18 mouse cellular contexts compared by ENCODE assay signal in the genomic region with DNA sequence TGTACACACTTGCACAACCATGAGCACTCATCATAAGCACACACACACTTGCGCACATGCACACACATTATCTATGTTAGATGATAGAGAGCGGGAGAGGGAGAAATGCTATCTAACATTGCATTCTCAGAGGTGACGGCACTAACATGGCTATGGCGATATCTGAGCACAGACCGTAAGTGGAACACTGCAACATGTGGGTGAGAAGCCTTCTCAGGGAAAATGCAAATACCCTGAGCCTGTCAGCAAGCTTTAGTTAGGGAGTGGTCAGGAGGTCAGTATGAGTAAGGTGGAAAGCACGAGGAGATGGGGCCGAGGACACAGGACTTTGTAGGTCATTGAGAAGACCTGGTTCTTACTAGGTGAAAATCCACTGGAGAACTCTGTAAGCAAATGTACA.
DNase-seq lines count a peak whose midpoint lies in the region; ATAC-seq and TF ChIP-seq lines count a peak whose summit lies in the region.
"Had no signal": no experiment of that assay in that cellular context is flagged by ENCODE, and none has a peak within 500 bp of the region (broad histone marks: within the 10 kb centered on the region; RNA-seq: fewer than 3 reads in every experiment).

No protein-coding gene starts in this region.

- no peak for TF ChIP-seq CTCF in gastrocnemius, adult 2 months (IDR thresholded peaks at IDR 0.05)
- no peak for TF ChIP-seq CTCF in heart, postnatal 0 days (IDR thresholded peaks at IDR 0.05; ENCODE audit: low read depth)
- TF ChIP-seq CTCF in lung, postnatal 0 days (IDR thresholded peaks at IDR 0.05) = no peak

- intact Hi-C loops in gastrocnemius, adult 2 months (cut with DNase I) = loop anchor here (5.0 kb wide), 1 partner anchor 64 kb away; the partner anchor contains the start of gene Lamc1

- H3K4me2 ChIP-seq in heart, postnatal 0 days (ENCODE audit: low read depth, low read length) = no peak overlapping the region
- no peak overlapping the region for H3K4me2 ChIP-seq in lung, postnatal 0 days (replicated peaks; ENCODE audit: low read depth, low read length)

- no peak overlapping the region for H3K9ac ChIP-seq in heart, postnatal 0 days (replicated peaks; ENCODE audit: low read depth, low read length)
- no peak overlapping the region for H3K9ac ChIP-seq in lung, postnatal 0 days (replicated peaks; ENCODE audit: low read depth)

- WGBS in heart, postnatal 0 days = 39% methylated on average over 7 of the region's 7 CpGs
- 65% methylated on average over 7 of the region's 7 CpGs for WGBS in lung, postnatal 0 days

- peak; percentile 7 for DNase-seq in gastrocnemius, adult 2 months
- no peak for DNase-seq in gastrocnemius, postnatal 10 days
- peak; percentile 53 for DNase-seq in heart, postnatal 0 days (ENCODE audit: low spot score)
- no peak for DNase-seq in heart, adult 18-20 months
- peak; percentile 61 for DNase-seq in lung, postnatal 0 days (ENCODE audit: low spot score)
- DNase-seq in lung, postnatal 25 days (ENCODE audit: low spot score) = no peak
- DNase-seq in thymus, postnatal 10 days (ENCODE audit: low spot score in 2 of 2) = no peak
- no peak for DNase-seq in adrenal gland, postnatal 14 days
- DNase-seq: cerebellum, adult 9-11 months; gastrocnemius, postnatal 25 days; kidney, postnatal 14 days; lung, adult 2 months; right cerebral cortex, postnatal 14 days; thymus, postnatal 36 days had no signal

- peak; percentile 53 for ATAC-seq in heart, postnatal 0 days (ENCODE audit: insufficient read depth, low read depth)
- peak; percentile 42 for ATAC-seq in lung, postnatal 0 days
- ATAC-seq: CD4-positive, CD25-positive, alpha-beta regulatory T cell, adult 4 months had no signal

- no peak overlapping the region for H3K4me3 ChIP-seq in gastrocnemius, adult 2 months
- no peak overlapping the region for H3K4me3 ChIP-seq in heart, postnatal 0 days (ENCODE audit: low read depth, low read length)
- H3K4me3 ChIP-seq in lung, postnatal 0 days (ENCODE audit: low read depth, low read length) = no peak overlapping the region
- H3K4me3 ChIP-seq: forebrain, embryonic 10.5 days; left cerebral cortex, adult 2 months; limb, embryonic 10.5 days had no signal

- no peaks in the 10 kb centered on the region for H3K27me3 ChIP-seq in heart, postnatal 0 days (ENCODE audit: control insufficient read depth, insufficient read depth, low read length)
- no peaks in the 10 kb centered on the region for H3K27me3 ChIP-seq in lung, postnatal 0 days (replicated peaks; ENCODE audit: insufficient read depth, low read length)

- no peaks in the 10 kb centered on the region for H3K9me3 ChIP-seq in heart, postnatal 0 days (replicated peaks; ENCODE audit: control insufficient read depth, low read length)
- H3K9me3 ChIP-seq in lung, postnatal 0 days (ENCODE audit: low read length) = no peaks in the 10 kb centered on the region
- H3K9me3 ChIP-seq: forebrain, embryonic 10.5 days; limb, embryonic 10.5 days had no signal

- no peak for TF ChIP-seq EP300 in heart, postnatal 0 days (IDR thresholded peaks at IDR 0.05; ENCODE audit: low read depth)
- TF ChIP-seq EP300 in lung, postnatal 0 days (IDR thresholded peaks at IDR 0.05) = peak; percentile 59; the same call in 1 of the 2 replicates

- peak overlapping the region; percentile 46; the same call in 1 of the 2 replicates for H3K27ac ChIP-seq in gastrocnemius, adult 2 months
- peak overlapping the region; percentile 65 for H3K27ac ChIP-seq in heart, postnatal 0 days (ENCODE audit: low read depth)
- peak overlapping the region; percentile 6; the same call in 1 of the 2 replicates for H3K27ac ChIP-seq in lung, postnatal 0 days (ENCODE audit: low read length)
- H3K27ac ChIP-seq: forebrain, embryonic 10.5 days; left cerebral cortex, adult 2 months; limb, embryonic 10.5 days had no signal

- 0 out of 2 replicates have a peak, but pooled peaks cover 4% of the 10 kb centered on the region for H3K36me3 ChIP-seq in heart, postnatal 0 days (replicated peaks; ENCODE audit: control insufficient read depth, insufficient read depth, low read length)
- H3K36me3 ChIP-seq in lung, postnatal 0 days (ENCODE audit: insufficient read depth, low read length) = no peaks in the 10 kb centered on the region
- H3K36me3 ChIP-seq: forebrain, embryonic 10.5 days; limb, embryonic 10.5 days had no signal

- H3K4me1 ChIP-seq in heart, postnatal 0 days (ENCODE audit: control insufficient read depth, insufficient read depth) = peaks cover 58% of the 10 kb centered on the region
- H3K4me1 ChIP-seq in lung, postnatal 0 days (ENCODE audit: insufficient read depth, low read depth, low read length) = peaks cover 41% of the 10 kb centered on the region

Comparison
In these comparisons a context has a peak if more than half of its experiments do, and no peak if none do; other contexts are left out.
1. DNase-seq: peak in gastrocnemius, adult 2 months (single experiment), heart, postnatal 0 days (single experiment) and lung, postnatal 0 days (single experiment); none in gastrocnemius, postnatal 10 days (single experiment), heart, adult 18-20 months (0 of 2), lung, postnatal 25 days (single experiment), thymus, postnatal 10 days (0 of 2) and adrenal gland, postnatal 14 days (single experiment).
2. H3K27ac ChIP-seq: peak in every context shown above with its lines; median percentile 65 in heart, postnatal 0 days; 46 in gastrocnemius, adult 2 months; 6 in lung, postnatal 0 days.